Mouse (Mus musculus): ENCODE data around the gene Prkce. TPM values are rescaled to one million over a fixed set of nuclear protein-coding genes. Genes with fewer than 3 reads are reported as not detected.

Prkce gene
- polyA plus RNA-seq, 2 experiments, result 0.32 to 0.37 TPM

GRCm38 (mm10) chr17:86272961-86273360 lies 105.4 kb downstream of the Prkce start:
- no peak for DNase-seq (ENCODE audit: low read depth in 3 of 3, low spot score in 3 of 3)
- WGBS (ENCODE audit: insufficient replicate concordance), result 47% methylated on average over 6 of the region's 6 CpGs
- Histone ChIP-seq H3K36me3 (replicated peaks; ENCODE audit: control insufficient read depth, insufficient read depth, low read depth) (no peaks in the 10 kb centered on the region), H3K4me2 (ENCODE audit: low read depth) (no peak overlapping the region), H3K4me1 (replicated peaks; ENCODE audit: control insufficient read depth in 2 of 2, insufficient read depth in 2 of 2, low read length in 1 of 2) (no peaks in the 10 kb centered on the region), H3K4me3 (ENCODE audit: insufficient read depth in 1 of 2, low read depth in 2 of 2, low read length in 2 of 2) (no peak overlapping the region), H3K9me3 (ENCODE audit: control insufficient read depth, low read length) (no peaks in the 10 kb centered on the region), H3K27me3 (ENCODE audit: control insufficient read depth, insufficient read depth, low read length) (no peaks in the 10 kb centered on the region), H3K27ac (no peak overlapping the region), H3K9ac (replicated peaks) (no peak overlapping the region)
- ATAC-seq (ENCODE audit: insufficient read depth), result no peak
- TF ChIP-seq CTCF (IDR thresholded peaks at IDR 0.05; ENCODE audit: low read depth), result no peak
- no peak for TF ChIP-seq EP300 (IDR thresholded peaks at IDR 0.05; ENCODE audit: low read depth)

- H3K4me2 ChIP-seq (ENCODE audit: low read depth), result no peak overlapping the region
- H3K4me3 ChIP-seq (ENCODE audit: insufficient read depth in 1 of 2, low read depth in 2 of 2, low read length in 2 of 2), result no peak overlapping the region
- no peak overlapping the region for H3K27ac ChIP-seq
- H3K9me3 ChIP-seq (ENCODE audit: control insufficient read depth, low read length), result no peaks in the 10 kb centered on the region
- no peaks in the 10 kb centered on the region for H3K4me1 ChIP-seq (replicated peaks; ENCODE audit: control insufficient read depth in 2 of 2, insufficient read depth in 2 of 2, low read length in 1 of 2)
- DNase-seq (ENCODE audit: low read depth in 3 of 3, low spot score in 3 of 3), result no peak
- no peaks in the 10 kb centered on the region for H3K27me3 ChIP-seq (ENCODE audit: control insufficient read depth, insufficient read depth, low read length)
- H3K9ac ChIP-seq (replicated peaks), result no peak overlapping the region
- H3K36me3 ChIP-seq (replicated peaks; ENCODE audit: control insufficient read depth, insufficient read depth, low read depth), result no peaks in the 10 kb centered on the region
- ATAC-seq (ENCODE audit: insufficient read depth), result no peak
- no peak for TF ChIP-seq EP300 (IDR thresholded peaks at IDR 0.05; ENCODE audit: low read depth)
- TF ChIP-seq CTCF (IDR thresholded peaks at IDR 0.05; ENCODE audit: low read depth), result no peak
- 67% methylated on average over 9 of the region's 9 CpGs for WGBS (ENCODE audit: insufficient replicate concordance)
Observed at GRCm38 (mm10) chr17:86273566-86274349, 106.2 kb downstream of the Prkce start.

- WGBS (ENCODE audit: insufficient replicate concordance), result 49% methylated on average over 7 of the region's 7 CpGs
- Histone ChIP-seq H3K36me3 (replicated peaks; ENCODE audit: control insufficient read depth, insufficient read depth, low read depth) (no peaks in the 10 kb centered on the region), H3K9me3 (ENCODE audit: control insufficient read depth, low read length) (no peaks in the 10 kb centered on the region), H3K27ac (no peak overlapping the region), H3K4me2 (ENCODE audit: low read depth) (no peak overlapping the region), H3K9ac (replicated peaks) (no peak overlapping the region), H3K4me1 (replicated peaks; ENCODE audit: control insufficient read depth in 2 of 2, insufficient read depth in 2 of 2, low read length in 1 of 2) (no peaks in the 10 kb centered on the region), H3K4me3 (ENCODE audit: insufficient read depth in 1 of 2, low read depth in 2 of 2, low read length in 2 of 2) (no peak overlapping the region), H3K27me3 (ENCODE audit: control insufficient read depth, insufficient read depth, low read length) (no peaks in the 10 kb centered on the region)
- DNase-seq (ENCODE audit: low read depth in 3 of 3, low spot score in 3 of 3), result no peak
- TF ChIP-seq CTCF (IDR thresholded peaks at IDR 0.05; ENCODE audit: low read depth) (no peak), EP300 (IDR thresholded peaks at IDR 0.05; ENCODE audit: low read depth) (no peak)
- ATAC-seq (ENCODE audit: insufficient read depth), result no peak
Observed at GRCm38 (mm10) chr17:86274350-86274744, 106.8 kb downstream of the Prkce start.

DNA sequence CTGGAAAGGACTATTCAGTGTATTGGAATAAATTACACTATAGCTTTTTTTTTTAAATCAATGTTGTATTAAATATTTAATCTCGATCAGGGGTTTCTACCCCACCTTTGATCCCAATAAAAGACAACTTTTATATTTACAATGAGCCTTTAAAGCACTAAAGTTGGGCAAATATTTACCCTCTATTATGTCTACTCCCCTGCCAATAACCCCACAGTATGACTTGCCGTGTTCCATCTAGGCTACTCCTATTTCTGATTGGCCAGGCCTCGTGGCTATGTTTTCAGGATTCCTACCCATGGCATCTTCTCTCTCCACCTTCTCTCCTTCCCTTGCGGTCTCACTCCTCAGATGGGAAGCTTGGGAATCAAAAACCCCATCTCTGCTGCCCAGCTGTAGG lies 108.8 kb downstream of the Prkce start:
- no peak for ATAC-seq (ENCODE audit: insufficient read depth)
- H3K4me1 ChIP-seq (replicated peaks; ENCODE audit: control insufficient read depth in 2 of 2, insufficient read depth in 2 of 2, low read length in 1 of 2), result no peaks in the 10 kb centered on the region; a peak in 1 of 4 replicates
- no peak for DNase-seq (ENCODE audit: low read depth in 3 of 3, low spot score in 3 of 3)
- no peaks in the 10 kb centered on the region for H3K27me3 ChIP-seq (ENCODE audit: control insufficient read depth, insufficient read depth, low read length)
- no peak for TF ChIP-seq CTCF (IDR thresholded peaks at IDR 0.05; ENCODE audit: low read depth)
- no peak for TF ChIP-seq EP300 (IDR thresholded peaks at IDR 0.05; ENCODE audit: low read depth)
- no peaks in the 10 kb centered on the region for H3K9me3 ChIP-seq (ENCODE audit: control insufficient read depth, low read length)
- H3K9ac ChIP-seq (replicated peaks), result no peak overlapping the region
- H3K27ac ChIP-seq, result no peak overlapping the region
- 60% methylated on average over 4 of the region's 4 CpGs for whole genome bisulfite sequencing (ENCODE audit: insufficient replicate concordance)
- no peaks in the 10 kb centered on the region for H3K36me3 ChIP-seq (replicated peaks; ENCODE audit: control insufficient read depth, insufficient read depth, low read depth)
- H3K4me2 ChIP-seq (ENCODE audit: low read depth), result no peak overlapping the region
- H3K4me3 ChIP-seq (ENCODE audit: insufficient read depth in 1 of 2, low read depth in 2 of 2, low read length in 2 of 2), result no peak overlapping the region

DNA sequence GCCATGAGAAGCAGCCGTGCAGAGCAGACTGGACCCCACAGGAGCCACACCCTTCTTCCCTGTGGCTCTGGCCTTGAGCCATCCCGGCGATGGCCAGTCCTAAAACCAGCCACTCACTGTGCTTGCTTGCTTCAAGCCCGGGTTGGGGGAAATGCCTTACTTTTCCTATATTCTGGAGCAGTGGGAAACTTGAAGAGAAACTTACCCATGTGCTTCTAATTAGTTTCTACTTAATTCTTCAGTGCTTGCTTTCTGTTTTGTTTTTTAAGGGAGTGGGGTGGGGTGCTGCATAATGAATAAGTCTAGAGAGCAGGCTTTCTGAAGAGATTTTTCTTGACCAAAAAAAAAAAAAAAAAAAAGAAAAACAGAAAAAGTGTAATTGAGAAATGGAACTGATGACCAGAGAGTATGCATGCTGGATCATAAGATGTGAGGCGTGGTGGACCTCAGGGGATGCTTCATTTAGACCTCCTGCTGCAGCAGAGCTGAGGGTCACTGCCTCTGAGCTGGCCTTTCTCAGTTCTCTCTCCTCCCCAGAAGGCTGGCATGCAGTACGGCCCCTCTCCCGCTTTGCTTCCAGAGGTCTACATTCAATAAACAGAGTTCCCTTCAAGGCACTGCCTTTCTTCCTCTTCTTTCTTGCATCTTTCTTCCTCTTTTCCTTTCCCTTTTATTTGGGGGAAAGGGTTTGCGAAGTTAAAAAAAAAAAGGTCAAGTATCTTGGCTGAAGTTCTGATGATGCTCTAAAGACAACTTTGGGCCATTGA lies 109.6 kb downstream of the Prkce start:
- no peak overlapping the region for H3K4me3 ChIP-seq (ENCODE audit: insufficient read depth in 1 of 2, low read depth in 2 of 2, low read length in 2 of 2)
- H3K36me3 ChIP-seq (replicated peaks; ENCODE audit: control insufficient read depth, insufficient read depth, low read depth), result no peaks in the 10 kb centered on the region
- 46% methylated on average over 8 of the region's 8 CpGs for WGBS (ENCODE audit: insufficient replicate concordance)
- ATAC-seq (ENCODE audit: insufficient read depth) (no peak), DNase-seq (ENCODE audit: low read depth in 3 of 3, low spot score in 3 of 3) (no peak)
- H3K4me2 ChIP-seq (ENCODE audit: low read depth), result no peak overlapping the region
- no peaks in the 10 kb centered on the region; a peak in 1 of 4 replicates for H3K4me1 ChIP-seq (replicated peaks; ENCODE audit: control insufficient read depth in 2 of 2, insufficient read depth in 2 of 2, low read length in 1 of 2)
- TF ChIP-seq EP300 (IDR thresholded peaks at IDR 0.05; ENCODE audit: low read depth) (no peak), CTCF (IDR thresholded peaks at IDR 0.05; ENCODE audit: low read depth) (no peak)
- H3K27ac ChIP-seq, result no peak overlapping the region
- H3K9me3 ChIP-seq (ENCODE audit: control insufficient read depth, low read length), result no peaks in the 10 kb centered on the region
- no peaks in the 10 kb centered on the region for H3K27me3 ChIP-seq (ENCODE audit: control insufficient read depth, insufficient read depth, low read length)
- no peak overlapping the region for H3K9ac ChIP-seq (replicated peaks)
